Mouse (Mus musculus) v-Abl transformed pro-B cells (cell line): ENCODE data around the gene Zfp60.
"Not testable (repeated sequence)": the region's sequence is repeated elsewhere in the genome, so short reads cannot be mapped to it uniquely, and the experiment has no call there.

ENCODE experiments used
- in situ Hi-C, 2 experiments: fragments of 400-800 bp; cut with MboI; formaldehyde crosslinking; loops; one replicate each; pipeline ENCODE4 v1.15.1; 2025; ENCODE audit not compliant: unreplicated experiment in 2 of 2

Zfp60 gene

GRCm38 (mm10) chr7:27757048-27757375 is 25.8 kb downstream of the Zfp60 start:
- in situ Hi-C loops = no loop called here

- in situ Hi-C loops = no loop called here
These were observed 34.1 kb downstream of the Zfp60 start for GRCm38 (mm10) chr7:27765176-27765886.

- in situ Hi-C loops = no loop called here
These were observed 58.1 kb downstream of the Zfp60 start for GRCm38 (mm10) chr7:27789306-27789705.

- in situ Hi-C loops = not testable (repeated sequence)
These were observed 62.7 kb downstream of the Zfp60 start for GRCm38 (mm10) chr7:27793865-27794264.

- in situ Hi-C loops = no loop called here
These were observed 63.4 kb downstream of the Zfp60 start for GRCm38 (mm10) chr7:27794566-27794965.

GRCm38 (mm10) chr7:27797906-27798811 is 67.0 kb downstream of the Zfp60 start:
- in situ Hi-C loops = no loop called here

GRCm38 (mm10) chr7:27801137-27801536 is 69.9 kb downstream of the Zfp60 start:
- in situ Hi-C loops = loop anchor here in 1 of 2 experiments (5.0 kb wide), 1 partner anchor 109 kb away; no protein-coding TSS in a partner anchor

- in situ Hi-C loops = loop anchor here in 1 of 2 experiments (5.0 kb wide), 1 partner anchor 111 kb away; no protein-coding TSS in a partner anchor
These were observed 71.8 kb downstream of the Zfp60 start for GRCm38 (mm10) chr7:27802986-27803385.
